Mouse (Mus musculus) thymus, adult 18-20 months (tissue): ENCODE measurements around the gene Hif3a.
A peak's percentile ranks its signal among the peaks of the same experiment; 100 is the strongest.

Experiments used
- DNase-seq, 2 experiments: peaks; one replicate each; pipeline ENCODE4 v3.0.0; 2022; ENCODE audit warnings: mixed read lengths in 2 of 2

Hif3a gene

GRCm38 (mm10) chr7:17056601-17057523, 5.4 kb downstream of the Hif3a start:
- no peak for DNase-seq

- peak; percentile 57 to 69 for DNase-seq
Observed at GRCm38 (mm10) chr7:17056081-17056581, 6.1 kb downstream of the Hif3a start.

- DNase-seq = no peak
Observed at GRCm38 (mm10) chr7:17055287-17055946, 6.8 kb downstream of the Hif3a start.

- DNase-seq = no peak
Observed at GRCm38 (mm10) chr7:17054325-17054989, 7.8 kb downstream of the Hif3a start.

- DNase-seq = peak in 1 of 2 experiments; percentile 65
Observed at GRCm38 (mm10) chr7:17050933-17051594, 11.2 kb downstream of the Hif3a start.

GRCm38 (mm10) chr7:17050491-17050890, 11.7 kb downstream of the Hif3a start:
- no peak for DNase-seq

- no peak for DNase-seq
Observed at GRCm38 (mm10) chr7:17048431-17049190, 13.6 kb downstream of the Hif3a start.

- DNase-seq = no peak
Observed at GRCm38 (mm10) chr7:17047041-17047682, 15.1 kb downstream of the Hif3a start.

- peak in 1 of 2 experiments; percentile 1 for DNase-seq
Observed at GRCm38 (mm10) chr7:17045743-17046142, 16.5 kb downstream of the Hif3a start.

- DNase-seq = no peak
Observed at GRCm38 (mm10) chr7:17039373-17039772, 22.9 kb downstream of the Hif3a start.

GRCm38 (mm10) chr7:17038018-17038695, 24.1 kb downstream of the Hif3a start:
- DNase-seq = no peak

GRCm38 (mm10) chr7:17030239-17030638, 32.0 kb downstream of the Hif3a start:
- no peak for DNase-seq

- no peak for DNase-seq
Observed at GRCm38 (mm10) chr7:17028923-17029322, 33.3 kb downstream of the Hif3a start.

GRCm38 (mm10) chr7:17027588-17028343, 34.5 kb downstream of the Hif3a start, which contains the start of gene Ppp5c:
Gene Ppp5c (minus strand): TSS chr7:17027924.
- peak; percentile 67 to 74 for DNase-seq

GRCm38 (mm10) chr7:17026710-17027587, 35.3 kb downstream of the Hif3a start:
- DNase-seq = peak in 1 of 2 experiments; percentile 56

GRCm38 (mm10) chr7:17025896-17026622, 36.2 kb downstream of the Hif3a start:
- DNase-seq = no peak

- DNase-seq = no peak
Observed at GRCm38 (mm10) chr7:17025505-17025894, 36.7 kb downstream of the Hif3a start.
